Mouse (Mus musculus) left cerebral cortex, postnatal 36 days (tissue): ENCODE results near the gene Spon2. TPM values are rescaled to one million over a fixed set of nuclear protein-coding genes. Genes with fewer than 3 reads are reported as not detected.
A peak's percentile ranks its signal among the peaks of the same experiment; 100 is the strongest.

ENCODE experiments used
- DNase-seq, 2 experiments: peaks; one replicate each; pipeline ENCODE4 v3.0.0; 2021 to 2022; ENCODE audit warnings: low spot score in 2 of 2, mixed read lengths in 1 of 2
- intact Hi-C: fragments of 180-260 bp; cut with DNase I; formaldehyde crosslinking; loops from one replicate; pipeline ENCODE4 v1.15.1; 2025
- total RNA-seq, 2 experiments: library from RNA; stranded (reverse); gene quantifications; 2 replicates each; pipeline ENCODE4 v1.2.3; 2021

Spon2 gene
- total RNA-seq, 2 experiments from 2014 or later, result 0.18 TPM; not detected in 1

GRCm38 (mm10) chr5:33219831-33220230, 1.6 kb upstream of the Spon2 start:
- DNase-seq, result no peak
- intact Hi-C loops, result no loop called here

- DNase-seq, result no peak
- intact Hi-C loops, result no loop called here
Measured at GRCm38 (mm10) chr5:33218746-33219449, 643 bp upstream of the Spon2 start.

GRCm38 (mm10) chr5:33217663-33218062, 592 bp downstream of the Spon2 start:
- no peak for DNase-seq
- intact Hi-C loops, result no loop called here

DNA sequence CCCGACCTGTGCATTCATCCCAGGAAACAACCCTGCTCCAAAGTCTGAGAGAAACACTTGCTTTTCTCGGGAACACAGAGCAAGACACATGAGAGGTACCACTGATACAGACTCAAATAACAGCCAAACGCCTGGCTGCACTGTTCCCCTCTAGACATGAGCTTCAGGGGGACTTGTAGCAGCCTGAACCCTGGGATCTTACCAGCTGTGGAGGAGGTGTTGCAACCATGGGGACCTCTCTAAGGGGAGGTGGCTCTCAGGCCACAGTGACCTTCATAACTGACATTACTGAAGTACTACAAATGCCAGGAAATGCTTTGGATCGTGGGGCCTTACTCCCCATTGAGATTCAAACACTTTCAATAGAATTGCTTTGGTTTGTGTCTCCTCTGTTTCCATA, 3.5 kb downstream of the Spon2 start:
- intact Hi-C loops, result no loop called here
- DNase-seq, result no peak

DNA sequence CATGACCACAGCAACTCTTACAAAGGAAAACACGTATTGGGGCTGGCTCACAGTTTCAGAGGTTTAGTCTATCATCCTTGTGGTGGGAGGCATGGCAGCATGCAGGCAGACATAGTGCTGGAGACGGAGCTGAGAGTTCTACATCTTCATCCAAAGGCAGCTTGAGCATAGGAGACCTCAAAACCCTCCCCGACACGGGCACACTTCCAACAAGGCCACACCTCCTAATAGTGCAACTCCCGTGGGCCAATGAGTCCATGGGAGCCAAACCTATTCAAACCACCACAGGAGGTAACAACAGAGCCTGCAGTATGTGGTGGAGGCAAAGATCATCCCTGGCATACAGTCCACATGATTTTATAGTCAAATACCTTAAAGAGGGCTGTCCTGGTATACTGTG, 7.0 kb downstream of the Spon2 start:
- no peak for DNase-seq
- intact Hi-C loops, result no loop called here

DNA sequence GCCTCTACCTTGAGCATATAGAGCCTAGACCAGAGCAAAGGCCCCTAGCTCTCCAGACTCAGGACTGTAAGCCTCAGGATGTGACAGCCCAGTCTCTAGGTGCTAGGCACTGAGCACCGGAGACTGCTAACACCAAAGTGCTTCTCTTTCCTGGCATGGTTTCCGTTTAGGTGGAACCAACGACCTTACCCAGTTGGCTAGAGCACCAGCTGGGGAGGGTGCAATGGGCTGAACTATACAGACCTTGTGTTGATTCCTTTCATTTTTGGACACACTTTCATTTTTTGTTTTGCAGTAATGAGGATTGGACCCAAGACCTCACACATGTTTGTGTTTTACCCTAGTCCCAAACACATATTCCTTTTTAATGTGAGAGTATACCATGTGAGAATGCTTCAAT, 7.7 kb downstream of the Spon2 start:
- intact Hi-C loops, result no loop called here
- DNase-seq, result no peak

- DNase-seq, result no peak
- intact Hi-C loops, result no loop called here
Measured at GRCm38 (mm10) chr5:33208533-33209245, 9.6 kb downstream of the Spon2 start.

DNA sequence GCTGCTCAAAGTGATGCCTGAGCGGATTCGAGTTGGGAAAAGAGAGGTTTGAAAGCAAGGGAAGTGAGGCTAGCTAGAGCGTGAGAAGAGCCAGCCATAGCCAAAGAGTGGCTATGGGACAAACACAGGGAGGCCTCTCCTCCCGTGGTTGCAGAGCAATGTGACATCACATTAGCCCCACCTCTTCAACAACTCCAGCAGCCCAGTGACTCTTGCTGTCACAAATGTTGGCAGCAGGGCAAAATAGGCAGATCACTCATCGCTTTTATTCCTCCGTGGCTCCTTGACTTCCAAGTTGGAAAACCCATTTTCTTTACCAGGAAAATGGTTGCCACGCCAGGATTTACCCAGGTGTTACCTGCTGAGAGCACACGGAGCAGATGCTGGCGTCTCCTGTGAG, 11.1 kb downstream of the Spon2 start:
- DNase-seq, result no peak
- intact Hi-C loops, result no loop called here

DNA sequence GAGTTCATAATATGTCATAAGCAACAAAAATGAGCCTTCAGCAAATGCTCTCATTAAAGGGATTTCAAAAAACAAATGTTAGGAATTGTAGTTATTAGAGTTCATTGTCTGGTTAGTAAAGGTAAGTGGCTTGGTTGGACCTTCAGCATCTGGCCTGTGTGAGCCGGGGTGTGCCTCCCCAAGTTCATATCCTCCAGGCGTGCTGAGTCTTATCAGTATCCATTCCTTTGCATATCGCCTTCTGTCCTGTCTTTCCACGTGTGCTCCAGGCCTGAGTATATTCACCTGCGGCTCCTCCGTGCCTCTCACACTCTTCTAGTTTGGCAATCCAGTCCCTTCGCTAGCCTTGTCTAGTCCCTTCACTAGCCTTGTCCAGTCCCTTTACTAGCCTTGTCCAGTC, 11.9 kb downstream of the Spon2 start:
- intact Hi-C loops, result no loop called here
- no peak for DNase-seq

DNA sequence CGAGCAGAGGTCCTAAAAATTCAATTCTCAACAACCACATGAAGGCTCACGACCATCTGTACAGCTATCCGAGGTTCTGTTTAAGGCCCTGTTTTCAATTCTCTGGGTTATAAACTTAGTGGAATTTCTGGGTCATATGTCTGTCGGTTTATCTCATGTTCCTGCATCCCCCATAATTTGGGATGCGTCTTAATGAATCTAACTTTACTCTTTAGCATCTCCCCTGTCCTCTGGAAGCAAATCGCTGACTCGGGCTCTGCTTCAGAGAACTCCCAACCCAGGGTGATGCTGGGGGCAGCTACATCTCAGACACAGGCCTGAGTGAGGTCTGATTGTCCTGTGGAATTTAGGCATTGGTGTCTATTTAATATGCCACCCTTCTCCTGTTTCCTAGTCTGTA, 14.0 kb downstream of the Spon2 start:
- no peak for DNase-seq
- intact Hi-C loops, result loop anchor here (5.0 kb wide), 1 partner anchor 168 kb away; no protein-coding TSS in a partner anchor

DNA sequence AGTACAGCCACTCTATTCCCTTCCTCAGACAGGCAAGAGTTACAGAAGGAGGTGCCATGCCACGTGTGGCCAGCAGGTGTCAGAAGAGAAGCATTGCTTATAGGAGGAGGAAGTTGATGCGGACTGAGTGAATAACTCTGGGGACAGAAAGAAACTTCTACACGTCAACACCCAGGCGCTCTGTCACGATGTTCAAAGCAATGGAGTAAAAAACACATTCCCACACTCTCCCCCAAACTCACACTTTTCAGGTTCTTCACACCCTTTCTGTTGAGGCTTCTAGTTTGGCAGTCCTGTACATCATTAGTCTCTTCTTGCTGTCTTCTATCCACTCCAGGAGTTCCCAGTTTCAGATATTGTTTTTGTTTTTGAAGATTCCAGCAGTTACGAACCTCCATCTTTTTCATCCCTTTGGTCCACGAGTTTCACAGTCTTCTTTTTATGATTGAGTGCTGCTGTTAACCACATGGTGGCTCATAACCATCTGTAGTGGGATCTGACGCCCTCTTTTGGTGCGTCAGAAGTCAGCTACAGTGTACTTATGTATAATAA, 14.5 kb downstream of the Spon2 start:
- DNase-seq, result peak; percentile 65 to 76
- intact Hi-C loops, result loop anchor here (1.0 to 5.0 kb wide), 3 partner anchors 44 to 169 kb away; no protein-coding TSS in a partner anchor

- DNase-seq, result no peak
- intact Hi-C loops, result loop anchor here (1.0 to 5.0 kb wide), 3 partner anchors 44 to 169 kb away; no protein-coding TSS in a partner anchor
Measured at GRCm38 (mm10) chr5:33203171-33203565, 15.1 kb downstream of the Spon2 start.

DNA sequence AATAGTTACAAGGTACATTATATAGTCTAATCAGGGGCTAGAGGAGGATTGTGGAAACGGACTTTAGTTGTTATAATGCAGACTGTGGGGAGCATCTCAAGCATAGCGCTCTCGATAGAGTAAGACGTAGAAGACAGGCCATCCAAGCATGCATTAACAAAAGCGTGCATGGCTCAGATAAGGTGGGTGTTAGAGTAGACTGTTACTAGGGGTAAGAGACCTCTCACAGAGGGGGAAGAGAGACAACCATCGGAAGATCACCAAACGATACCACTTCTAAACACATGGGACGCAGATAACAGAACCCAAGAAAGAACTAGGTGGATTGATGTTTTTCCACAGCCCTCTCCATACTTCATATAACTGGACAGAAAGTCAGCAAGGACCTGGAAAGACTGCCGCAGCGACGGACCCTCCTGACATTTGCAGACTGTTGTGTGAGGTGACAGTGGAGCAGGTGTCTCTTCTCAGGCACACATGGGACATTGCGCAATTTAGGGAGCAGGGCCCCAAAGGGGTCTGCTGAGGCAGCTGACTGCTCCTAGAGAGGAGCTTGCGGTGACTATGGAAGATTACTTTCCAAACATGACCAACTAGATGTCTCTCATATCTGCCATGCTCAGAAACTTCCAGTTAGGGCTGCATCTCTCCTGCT, 15.6 kb downstream of the Spon2 start:
- DNase-seq, result no peak
- intact Hi-C loops, result loop anchor here (1.0 to 5.0 kb wide), 3 partner anchors 45 to 170 kb away; no protein-coding TSS in a partner anchor

- DNase-seq, result no peak
- intact Hi-C loops, result loop anchor here (2.0 to 5.0 kb wide), 2 partner anchors 69 to 171 kb away; no protein-coding TSS in a partner anchor
Measured at GRCm38 (mm10) chr5:33201697-33202096, 16.6 kb downstream of the Spon2 start.

DNA sequence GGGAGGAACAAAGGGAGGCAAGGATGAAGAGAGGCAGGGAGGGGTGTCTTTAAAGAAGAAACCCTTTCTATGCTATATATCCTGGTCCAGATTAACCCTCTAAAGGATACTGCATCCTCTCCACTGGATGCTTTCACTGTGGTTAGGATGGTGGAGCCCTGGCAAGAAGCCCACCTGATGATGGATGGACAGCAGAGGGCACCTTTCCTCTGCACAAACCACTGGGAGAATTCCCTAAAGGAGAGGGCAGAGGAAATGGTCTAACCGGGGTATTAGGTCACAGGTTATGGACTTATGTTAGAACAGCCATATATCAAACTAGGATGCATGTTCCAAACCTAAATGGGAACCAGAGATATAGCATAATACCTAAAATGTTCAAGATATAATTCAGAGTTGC, 18.2 kb downstream of the Spon2 start:
- no peak for DNase-seq
- intact Hi-C loops, result loop anchor here (5.0 kb wide), 1 partner anchor 172 kb away; no protein-coding TSS in a partner anchor

GRCm38 (mm10) chr5:33195246-33195852, 22.9 kb downstream of the Spon2 start:
- intact Hi-C loops, result no loop called here
- DNase-seq, result no peak

DNA sequence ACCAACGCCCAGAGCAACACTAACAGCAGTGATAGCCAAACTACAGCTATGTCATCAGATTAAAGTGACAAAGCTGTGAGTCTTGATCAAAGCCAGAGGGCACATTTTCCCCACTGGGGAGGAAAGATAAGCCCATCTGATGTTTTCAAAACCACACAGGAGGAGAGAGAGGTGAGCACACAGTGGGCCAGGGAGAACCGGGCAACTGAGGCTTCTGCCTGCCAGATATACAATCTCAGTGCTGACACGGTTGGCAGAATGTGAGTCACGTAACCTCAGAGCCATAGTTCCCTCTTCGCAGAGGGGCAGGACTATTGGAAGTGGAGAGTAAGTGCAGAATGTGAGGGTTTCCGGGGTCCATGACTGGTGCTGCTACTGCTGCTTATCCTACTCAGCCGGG, 24.7 kb downstream of the Spon2 start:
- intact Hi-C loops, result no loop called here
- DNase-seq, result no peak
